Mouse (Mus musculus) lung, embryonic 14.5 days (tissue): ENCODE data around the gene Tead1. TPM values are rescaled to one million over a fixed set of nuclear protein-coding genes. Genes with fewer than 3 reads are reported as not detected.

Experiments
- ATAC-seq: fragments of 200-750 bp; cut with Nextera tagmentation; 2 replicates; pipeline ENCODE4 v1.8.0; 2017; ENCODE audit warnings: mild to moderate bottlenecking, moderate TSS enrichment, moderate library complexity; ENCODE audit not compliant: insufficient read depth
- DNase-seq: peaks from one replicate; pipeline ENCODE4 v3.0.0-alpha.2; 2015
- H3K27ac ChIP-seq: fragments of 300-500 bp; sonication (generic); 2 replicates; pipeline ENCODE4 v1.5.1; 2014; ENCODE audit warnings: low read depth, mild to moderate bottlenecking, moderate library complexity
- H3K27me3 ChIP-seq: fragments of 300-500 bp; sonication (generic); 2 replicates; pipeline ENCODE4 v1.6.1; 2014; ENCODE audit warnings: low read length, control low read depth; ENCODE audit not compliant: insufficient read depth
- H3K36me3 ChIP-seq: fragments of 300-500 bp; sonication (generic); 2 replicates; pipeline ENCODE4 v1.6.1; 2014; ENCODE audit warnings: control low read depth; ENCODE audit not compliant: insufficient read depth
- H3K4me1 ChIP-seq: fragments of 300-500 bp; sonication (generic); 2 replicates; pipeline ENCODE4 v1.6.1; 2014; ENCODE audit warnings: antibody characterized with exemption, control low read depth; ENCODE audit not compliant: insufficient read depth
- H3K4me2 ChIP-seq: fragments of 300-500 bp; sonication (generic); 2 replicates; pipeline ENCODE4 v1.6.1; 2014; ENCODE audit warnings: mild to moderate bottlenecking
- H3K4me3 ChIP-seq: fragments of 300-500 bp; sonication (generic); 2 replicates; pipeline ENCODE4 v1.5.1; 2014; ENCODE audit warnings: low read depth, low read length
- H3K9ac ChIP-seq: fragments of 300-500 bp; sonication (generic); 2 replicates; pipeline ENCODE4 v1.6.1; 2014
- H3K9me3 ChIP-seq: fragments of 300-500 bp; sonication (generic); 2 replicates; pipeline ENCODE4 v1.6.1; 2016; ENCODE audit warnings: low read depth, low read length, control low read depth
- CTCF ChIP-seq: IDR thresholded peaks from 2 replicates; pipeline ENCODE4 v1.5.1; 2016; ENCODE audit warnings: antibody characterized with exemption, low read depth
- WGBS: fragments of 180-500 bp; shearing (Covaris S2); extraction: QIAGEN DNeasy Blood & Tissue Kit; methylation state at CpG from one replicate; pipeline ENCODE4 v1.1.7; 2014; 5-methylcytosine and 5-hydroxymethylcytosine counted together
- polyA plus RNA-seq: library from polyadenylated mRNA; unstranded; fragments of >200 nt; fragmentation: Nextera tagmentation; extraction: Ambion mirVana; gene quantifications from 2 replicates; pipeline ENCODE4 v1.2.1, GENCODE M21; 2014

Tead1 gene
- polyA plus RNA-seq, 1 experiment from 2014 or later: 27.6 TPM

GRCm38 (mm10) chr7:112892595-112892994 is 213.5 kb downstream of the Tead1 start:
- Histone ChIP-seq H3K9me3 (no peaks in the 10 kb centered on the region), H3K4me1 (no peaks in the 10 kb centered on the region), H3K36me3 (peaks cover 60% of the 10 kb centered on the region), H3K4me2 (no peak overlapping the region), H3K27ac (no peak overlapping the region), H3K9ac (no peak overlapping the region), H3K4me3 (no peak overlapping the region), H3K27me3 (no peaks in the 10 kb centered on the region)
- no peak for TF ChIP-seq CTCF
- 81% methylated on average over 5 of the region's 5 CpGs for WGBS
- no peak for DNase-seq
- ATAC-seq: no peak

DNA sequence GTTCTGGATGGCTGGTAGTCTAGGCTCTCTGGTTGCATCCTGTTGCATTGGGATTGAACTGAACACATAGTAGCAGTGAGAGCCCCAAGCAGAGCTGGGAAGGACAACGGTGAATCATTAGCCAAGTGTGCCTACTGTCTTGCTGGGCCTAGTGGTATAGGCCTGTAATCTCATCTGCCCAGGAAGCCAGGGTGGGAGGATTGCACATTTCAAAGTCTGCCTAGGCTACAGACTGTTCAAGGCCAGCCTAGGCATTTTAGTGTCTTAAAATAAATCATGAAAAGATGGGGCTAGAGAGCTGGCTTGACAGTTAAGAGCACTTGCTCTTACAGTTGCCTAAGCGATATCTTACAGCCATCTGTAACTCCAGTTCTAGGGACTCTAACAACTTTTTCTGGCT is 217.2 kb downstream of the Tead1 start:
- Histone ChIP-seq H3K4me2 (no peak overlapping the region), H3K27me3 (no peaks in the 10 kb centered on the region), H3K9ac (no peak overlapping the region), H3K9me3 (no peaks in the 10 kb centered on the region), H3K4me1 (no peaks in the 10 kb centered on the region), H3K27ac (no peak overlapping the region), H3K4me3 (no peak overlapping the region), H3K36me3 (peaks cover 62% of the 10 kb centered on the region)
- ATAC-seq (no peak), DNase-seq (no peak)
- 97% methylated on average over 2 of the region's 2 CpGs for WGBS
- TF ChIP-seq CTCF: no peak

DNA sequence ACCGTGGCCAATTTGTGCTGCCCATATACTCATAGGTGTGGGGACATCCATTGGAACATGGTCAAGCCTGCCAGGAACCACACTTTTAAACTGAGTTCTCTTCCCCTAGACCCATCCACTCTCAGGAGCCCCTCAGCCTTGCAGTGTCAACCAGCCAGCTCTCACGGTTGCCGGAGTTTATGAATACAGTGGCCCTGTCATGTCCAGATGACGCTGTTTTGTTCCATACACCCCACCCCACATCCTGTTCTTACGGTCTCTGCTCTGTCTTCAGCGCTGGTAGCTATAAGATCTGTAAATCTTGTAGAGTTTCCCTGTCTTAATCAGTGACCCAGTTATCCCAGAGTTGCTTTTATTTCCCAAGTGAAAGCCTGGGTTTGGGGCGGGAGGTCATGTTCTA is 222.6 kb downstream of the Tead1 start:
- TF ChIP-seq CTCF: no peak
- WGBS: 83% methylated on average over 7 of the region's 7 CpGs
- no peaks in the 10 kb centered on the region for H3K27me3 ChIP-seq

DNA sequence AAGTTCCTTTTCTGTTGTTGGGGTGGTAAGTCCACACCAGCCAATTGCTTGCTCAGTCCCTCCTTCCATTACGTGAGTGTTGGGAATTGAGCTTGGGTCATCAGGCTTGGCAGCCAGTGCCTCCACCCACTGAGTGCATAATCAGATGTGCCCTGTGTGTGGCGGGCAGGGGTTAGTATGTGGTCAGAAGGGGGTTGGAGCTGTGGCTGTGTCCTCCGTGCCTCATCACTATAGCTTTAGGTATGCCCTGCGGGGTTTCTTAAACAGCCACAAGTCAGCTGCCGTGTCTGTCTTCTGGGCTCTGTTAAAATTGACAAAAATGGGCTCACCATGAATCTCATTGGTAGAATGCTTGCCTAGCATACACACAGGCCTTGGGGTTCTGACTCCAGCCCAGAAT is 227.7 kb downstream of the Tead1 start:
- 82% methylated on average over 5 of the region's 5 CpGs for WGBS
- Histone ChIP-seq H3K4me2 (no peak overlapping the region), H3K9me3 (no peaks in the 10 kb centered on the region), H3K9ac (no peak overlapping the region), H3K4me3 (no peak overlapping the region), H3K4me1 (no peaks in the 10 kb centered on the region), H3K36me3 (peaks cover 12% of the 10 kb centered on the region), H3K27me3 (no peaks in the 10 kb centered on the region), H3K27ac (no peak overlapping the region)
- DNase-seq: no peak
- no peak for TF ChIP-seq CTCF
- ATAC-seq: no peak

More for the DNA sequence above, 222.6 kb downstream of the Tead1 start:
- Histone ChIP-seq H3K9me3 (no peaks in the 10 kb centered on the region), H3K36me3 (peaks cover 34% of the 10 kb centered on the region), H3K4me2 (no peak overlapping the region), H3K4me3 (no peak overlapping the region), H3K9ac (no peak overlapping the region), H3K27ac (no peak overlapping the region), H3K4me1 (no peaks in the 10 kb centered on the region)
- no peak for ATAC-seq
- DNase-seq: no peak

GRCm38 (mm10) chr7:112907468-112907867 is 228.3 kb downstream of the Tead1 start:
- H3K4me1 ChIP-seq: no peaks in the 10 kb centered on the region
- no peaks in the 10 kb centered on the region for H3K27me3 ChIP-seq
- no peaks in the 10 kb centered on the region for H3K9me3 ChIP-seq
- no peak for TF ChIP-seq CTCF
- H3K4me3 ChIP-seq: no peak overlapping the region
- ATAC-seq (no peak), DNase-seq (no peak)
- WGBS: 73% methylated on average over 2 of the region's 2 CpGs
- H3K9ac ChIP-seq: no peak overlapping the region
- no peak overlapping the region for H3K4me2 ChIP-seq
- no peak overlapping the region for H3K27ac ChIP-seq
- H3K36me3 ChIP-seq: peaks cover 12% of the 10 kb centered on the region

DNA sequence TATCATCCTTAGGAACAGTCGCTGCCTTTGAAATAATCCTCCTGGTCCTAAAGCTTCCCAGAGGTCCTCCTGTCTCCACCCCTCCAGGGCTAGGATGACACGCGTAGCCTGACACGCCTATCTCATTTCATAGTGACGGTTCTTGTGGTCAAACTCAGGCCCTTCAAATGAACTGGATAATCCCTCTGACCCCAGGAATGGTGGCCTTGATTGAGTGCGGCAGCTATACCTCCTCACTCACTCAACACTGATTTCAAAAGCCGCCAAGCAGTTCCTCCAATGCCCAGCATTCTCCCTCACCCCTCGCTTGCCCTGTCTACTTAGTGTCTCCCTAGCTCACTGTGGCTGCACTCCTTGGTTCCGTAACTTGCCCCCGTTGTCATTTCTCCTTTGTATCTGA is 230.0 kb downstream of the Tead1 start:
- no peak overlapping the region for H3K9ac ChIP-seq
- WGBS: 69% methylated on average over 10 of the region's 10 CpGs

GRCm38 (mm10) chr7:112912969-112913368 is 233.9 kb downstream of the Tead1 start:
- no peak overlapping the region for H3K27ac ChIP-seq
- H3K9me3 ChIP-seq: no peaks in the 10 kb centered on the region
- WGBS: 75% methylated on average over 3 of the region's 3 CpGs
- no peak for TF ChIP-seq CTCF
- no peaks in the 10 kb centered on the region for H3K4me1 ChIP-seq
- DNase-seq (no peak), ATAC-seq (no peak)
- no peaks in the 10 kb centered on the region for H3K27me3 ChIP-seq
- H3K36me3 ChIP-seq: no peaks in the 10 kb centered on the region
- H3K4me3 ChIP-seq: no peak overlapping the region
- H3K4me2 ChIP-seq: no peak overlapping the region
- no peak overlapping the region for H3K9ac ChIP-seq

More for the DNA sequence above, 230.0 kb downstream of the Tead1 start:
- ATAC-seq (no peak), DNase-seq (no peak)
- Histone ChIP-seq H3K36me3 (peaks cover 5% of the 10 kb centered on the region; the same call in 1 of the 2 replicates), H3K9me3 (no peaks in the 10 kb centered on the region), H3K27me3 (no peaks in the 10 kb centered on the region), H3K27ac (no peak overlapping the region), H3K4me3 (no peak overlapping the region), H3K4me2 (no peak overlapping the region), H3K4me1 (no peaks in the 10 kb centered on the region)
- TF ChIP-seq CTCF: no peak

DNA sequence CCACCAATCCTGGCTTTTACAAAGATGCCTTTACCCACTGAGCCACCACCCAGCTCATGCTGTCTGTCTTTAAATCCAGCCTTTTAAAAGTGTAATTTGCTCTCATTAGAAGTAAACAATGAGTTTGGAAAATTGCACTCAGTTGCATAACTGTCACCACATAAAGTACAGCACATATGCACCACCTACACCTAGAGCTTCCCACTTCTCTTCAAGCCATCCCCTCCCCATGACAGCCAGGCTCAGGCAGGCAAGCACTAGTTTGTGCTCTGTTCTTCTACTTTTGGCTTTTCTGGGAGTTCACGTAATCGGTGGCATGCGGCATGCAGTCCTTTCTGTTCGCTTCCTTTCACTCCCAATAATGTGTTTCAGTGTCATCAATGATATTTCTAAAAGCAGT is 236.5 kb downstream of the Tead1 start:
- Histone ChIP-seq H3K27ac (no peak overlapping the region), H3K4me2 (no peak overlapping the region), H3K9ac (no peak overlapping the region), H3K27me3 (no peaks in the 10 kb centered on the region), H3K9me3 (no peaks in the 10 kb centered on the region), H3K4me1 (no peaks in the 10 kb centered on the region), H3K36me3 (no peaks in the 10 kb centered on the region), H3K4me3 (no peak overlapping the region)
- DNase-seq (no peak), ATAC-seq (no peak)
- TF ChIP-seq CTCF: no peak
- 90% methylated on average over 4 of the region's 4 CpGs for WGBS
